Mouse (Mus musculus) E14TG2a.4 (cell line): Measurements from ENCODE around the gene Evi2a.

Experiments used
- H3K27me3 ChIP-seq: 2 replicates; pipeline ENCODE4 v1.6.1; 2014; ENCODE audit warnings: low read length, control low read depth; ENCODE audit not compliant: insufficient read depth
- H3K36me3 ChIP-seq: 2 replicates; pipeline ENCODE4 v1.6.1; 2014; ENCODE audit warnings: low read length, control low read depth; ENCODE audit not compliant: insufficient read depth
- H3K4me1 ChIP-seq: replicated peaks from 2 replicates; pipeline ENCODE4 v1.6.1; 2014; ENCODE audit warnings: low read depth, low read length, control low read depth
- H3K4me3 ChIP-seq: replicated peaks from 2 replicates; pipeline ENCODE4 v1.5.1; 2014; ENCODE audit warnings: mild to moderate bottlenecking, low read length
- H3K9me3 ChIP-seq: 2 replicates; pipeline ENCODE4 v1.6.1; 2014; ENCODE audit warnings: low read length, control low read depth
- CTCF ChIP-seq: conservative IDR thresholded peaks from 2 replicates; pipeline ENCODE4 v1.5.1; 2014; ENCODE audit warnings: low read length
- NANOG ChIP-seq: IDR thresholded peaks from 2 replicates; pipeline ENCODE4 v1.6.1; 2014; ENCODE audit warnings: borderline replicate concordance, low read length, mixed read lengths
- POU5F1 ChIP-seq: IDR thresholded peaks from 2 replicates; pipeline ENCODE4 v1.6.1; 2014; ENCODE audit warnings: low read length, borderline replicate concordance

Evi2a gene

GRCm38 (mm10) chr11:79502917-79503316, 27.5 kb downstream of the Evi2a start:
- Histone ChIP-seq H3K9me3 (no peaks in the 10 kb centered on the region), H3K27me3 (no peaks in the 10 kb centered on the region), H3K4me3 (no peak overlapping the region), H3K4me1 (no peaks in the 10 kb centered on the region), H3K36me3 (no peaks in the 10 kb centered on the region)
- TF ChIP-seq NANOG (no peak), POU5F1 (no peak), CTCF (no peak)

DNA sequence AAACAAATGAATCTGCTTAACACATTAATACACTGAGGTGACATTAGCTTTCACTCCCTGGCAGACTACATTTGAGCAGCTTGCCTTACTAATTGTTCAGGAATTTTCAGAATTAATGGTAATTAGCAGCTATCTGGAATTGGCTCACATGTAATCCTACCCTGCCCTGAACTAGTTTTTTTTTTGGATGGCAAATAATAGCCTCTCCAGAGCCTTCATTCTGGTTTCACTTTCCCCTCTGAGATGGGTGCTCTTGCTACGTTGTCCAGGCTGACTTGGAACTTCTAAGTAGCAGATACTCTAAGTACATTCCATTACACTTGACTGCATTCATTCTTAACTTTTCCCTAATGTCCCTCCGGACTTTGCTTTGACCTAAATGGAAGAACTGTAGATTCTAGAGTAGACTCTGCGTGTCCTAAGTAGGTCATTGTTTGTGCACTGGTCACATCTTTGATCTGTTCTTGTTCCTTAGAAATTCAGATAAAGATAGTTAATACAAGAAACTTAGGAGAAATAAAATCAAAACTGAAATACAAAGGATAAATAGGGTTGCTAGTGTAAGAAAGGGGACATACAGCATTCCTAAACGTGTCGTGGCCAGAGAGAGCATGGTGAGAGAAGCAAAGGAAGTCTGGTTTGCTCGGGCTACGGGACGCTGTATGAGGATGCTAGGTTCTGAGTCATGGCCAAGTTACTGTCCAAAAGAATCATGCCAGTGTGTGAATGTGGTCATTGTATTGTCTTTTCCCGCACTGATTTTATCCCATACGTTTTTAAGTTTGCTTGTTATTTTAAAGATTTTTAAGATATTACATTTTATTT, 35.2 kb downstream of the Evi2a start:
- H3K27me3 ChIP-seq: no peaks in the 10 kb centered on the region
- H3K4me1 ChIP-seq: no peaks in the 10 kb centered on the region
- H3K36me3 ChIP-seq: no peaks in the 10 kb centered on the region
- no peaks in the 10 kb centered on the region for H3K9me3 ChIP-seq
- no peak for TF ChIP-seq NANOG
- TF ChIP-seq POU5F1: no peak
- no peak for TF ChIP-seq CTCF
- no peak overlapping the region for H3K4me3 ChIP-seq

GRCm38 (mm10) chr11:79484721-79485120, 45.7 kb downstream of the Evi2a start:
- Histone ChIP-seq H3K36me3 (peaks cover 5% of the 10 kb centered on the region; the same call in 1 of the 2 replicates), H3K4me3 (no peak overlapping the region), H3K4me1 (peaks cover 11% of the 10 kb centered on the region), H3K27me3 (no peaks in the 10 kb centered on the region), H3K9me3 (no peaks in the 10 kb centered on the region)
- TF ChIP-seq CTCF: no peak
- TF ChIP-seq POU5F1: no peak
- TF ChIP-seq NANOG: no peak

GRCm38 (mm10) chr11:79483876-79484528, 46.4 kb downstream of the Evi2a start:
- no peaks in the 10 kb centered on the region for H3K27me3 ChIP-seq
- peaks cover 11% of the 10 kb centered on the region for H3K4me1 ChIP-seq
- H3K36me3 ChIP-seq: peaks cover 5% of the 10 kb centered on the region; the same call in 1 of the 2 replicates
- H3K9me3 ChIP-seq: no peaks in the 10 kb centered on the region
- H3K4me3 ChIP-seq: no peak overlapping the region
- TF ChIP-seq POU5F1: no peak
- TF ChIP-seq NANOG: no peak
- no peak for TF ChIP-seq CTCF

GRCm38 (mm10) chr11:79483392-79483791, 47.0 kb downstream of the Evi2a start:
- no peaks in the 10 kb centered on the region for H3K9me3 ChIP-seq
- H3K27me3 ChIP-seq: no peaks in the 10 kb centered on the region
- peaks cover 11% of the 10 kb centered on the region for H3K4me1 ChIP-seq
- no peak overlapping the region for H3K4me3 ChIP-seq
- peaks cover 5% of the 10 kb centered on the region for H3K36me3 ChIP-seq
- no peak for TF ChIP-seq POU5F1
- TF ChIP-seq NANOG: no peak
- TF ChIP-seq CTCF: no peak
